Mouse (Mus musculus) hindbrain, postnatal 0 days (tissue): Measurements from ENCODE around the gene Sardh. TPM values are rescaled to one million over a fixed set of nuclear protein-coding genes. Genes with fewer than 3 reads are reported as not detected.

Source experiments
- ATAC-seq: fragments of 200-750 bp; cut with Nextera tagmentation; 2 replicates; pipeline ENCODE4 v1.8.0; 2017; ENCODE audit warnings: mild to moderate bottlenecking, moderate TSS enrichment, moderate library complexity
- DNase-seq: peaks from one replicate; pipeline ENCODE4 v3.0.0-alpha.2; 2015; ENCODE audit warnings: low spot score
- H3K27ac ChIP-seq: fragments of 300-500 bp; sonication (generic); 2 replicates; pipeline ENCODE4 v1.5.1; 2014; ENCODE audit warnings: mild to moderate bottlenecking
- H3K27me3 ChIP-seq: fragments of 300-500 bp; sonication (generic); 2 replicates; pipeline ENCODE4 v1.6.1; 2014; ENCODE audit warnings: low read length, mixed read lengths; ENCODE audit not compliant: insufficient read depth
- H3K36me3 ChIP-seq: fragments of 300-500 bp; sonication (generic); 2 replicates; pipeline ENCODE4 v1.6.1; 2014; ENCODE audit warnings: low read length, mixed read lengths; ENCODE audit not compliant: insufficient read depth
- H3K4me1 ChIP-seq: fragments of 300-500 bp; sonication (generic); 2 replicates; pipeline ENCODE4 v1.6.1; 2014; ENCODE audit warnings: antibody characterized with exemption, low read length, mixed read lengths; ENCODE audit not compliant: insufficient read depth
- H3K4me2 ChIP-seq: fragments of 300-500 bp; sonication (generic); 2 replicates; pipeline ENCODE4 v1.6.1; 2014; ENCODE audit warnings: low read depth, mild to moderate bottlenecking, low read length, moderate library complexity, mixed read lengths
- H3K4me3 ChIP-seq: fragments of 300-500 bp; sonication (generic); 2 replicates; pipeline ENCODE4 v1.5.1; 2014; ENCODE audit warnings: low read length
- H3K9ac ChIP-seq: fragments of 300-500 bp; sonication (generic); replicated peaks from 2 replicates; pipeline ENCODE4 v1.6.1; 2014; ENCODE audit warnings: mild to moderate bottlenecking, low read length, moderate library complexity, mixed read lengths
- H3K9me3 ChIP-seq: fragments of 300-500 bp; sonication (generic); 2 replicates; pipeline ENCODE4 v1.6.1; 2016; ENCODE audit warnings: low read length, mixed read lengths
- CTCF ChIP-seq: IDR thresholded peaks from 2 replicates; pipeline ENCODE4 v1.5.1; 2016; ENCODE audit warnings: antibody characterized with exemption, control low read depth, low read depth
- WGBS: fragments of 180-500 bp; shearing (Covaris S2); extraction: QIAGEN DNeasy Blood & Tissue Kit; methylation state at CpG from one replicate; pipeline ENCODE4 v1.1.7; 2014; 5-methylcytosine and 5-hydroxymethylcytosine counted together
- polyA plus RNA-seq: library from polyadenylated mRNA; unstranded; fragments of >200 nt; fragmentation: Nextera tagmentation; extraction: Ambion mirVana; gene quantifications from 2 replicates; pipeline ENCODE4 v1.2.1, GENCODE M21; 2015
- total RNA-seq: library from RNA; depleted of rRNA; stranded (reverse); fragments of >200 nt; gene quantifications from 2 replicates; pipeline ENCODE4 v1.2.3, GENCODE M21; 2014

Sardh gene
- total and polyA plus RNA-seq, 2 experiments from 2014 or later = 10.4 to 22.3 TPM

DNA sequence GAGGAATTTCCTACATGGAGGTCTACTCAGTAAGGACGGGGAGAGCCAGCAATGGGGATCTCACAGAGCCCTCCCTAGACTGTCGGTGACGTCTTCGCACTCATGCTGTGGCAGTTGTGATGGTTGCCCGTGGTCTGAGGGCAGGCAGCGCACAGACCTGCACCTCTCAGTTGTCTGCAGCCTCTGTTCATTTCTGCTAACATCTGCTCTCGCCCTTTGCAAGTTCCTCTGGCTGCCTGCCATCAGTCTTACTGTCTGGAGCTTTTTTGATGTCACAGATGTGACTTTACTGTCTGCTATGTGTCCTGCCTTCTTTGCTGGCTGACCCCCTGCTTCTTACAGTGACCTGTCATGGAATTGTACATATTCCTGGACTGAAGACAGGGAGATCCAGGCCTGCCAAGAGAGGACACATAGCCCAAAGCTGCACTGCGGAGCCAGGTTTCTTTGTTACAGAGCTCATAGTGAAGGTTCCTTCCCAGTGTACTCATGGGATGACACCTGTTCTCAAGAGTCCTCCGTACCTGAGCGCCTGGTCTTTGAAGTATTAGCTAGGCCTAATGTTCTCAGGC lies 72.4 kb downstream of the Sardh start:
- no peak overlapping the region for H3K4me3 ChIP-seq
- no peak for ATAC-seq
- DNase-seq = peak; percentile 22
- H3K36me3 ChIP-seq = no peaks in the 10 kb centered on the region
- no peak for TF ChIP-seq CTCF
- no peak overlapping the region for H3K27ac ChIP-seq
- H3K9me3 ChIP-seq = no peaks in the 10 kb centered on the region
- no peaks in the 10 kb centered on the region for H3K27me3 ChIP-seq
- WGBS = 61% methylated on average over 10 of the region's 10 CpGs
- no peak overlapping the region for H3K9ac ChIP-seq
- no peaks in the 10 kb centered on the region for H3K4me1 ChIP-seq
- H3K4me2 ChIP-seq = no peak overlapping the region

DNA sequence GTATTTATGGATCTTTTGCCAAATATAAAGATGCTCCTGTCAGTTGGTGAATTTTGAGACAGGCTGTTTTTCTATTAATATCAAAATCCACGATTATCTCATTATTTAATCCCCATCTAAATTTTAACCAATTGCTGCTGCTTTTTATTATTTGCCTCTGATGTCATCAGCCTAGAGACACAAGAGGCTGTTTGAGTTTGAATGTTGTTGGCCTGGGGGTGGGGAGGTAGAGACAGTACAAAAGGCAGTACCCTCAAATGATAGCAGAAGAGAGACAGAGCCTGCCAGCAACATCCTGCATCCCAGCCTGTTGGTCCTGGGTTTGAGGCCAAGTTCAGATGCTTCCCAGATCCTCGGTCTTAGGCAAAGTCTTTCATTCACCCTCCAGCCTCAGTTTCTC lies 73.9 kb downstream of the Sardh start:
- no peak overlapping the region for H3K9ac ChIP-seq
- H3K9me3 ChIP-seq = no peaks in the 10 kb centered on the region
- WGBS = 77% methylated on average over 2 of the region's 2 CpGs
- ATAC-seq = no peak
- no peaks in the 10 kb centered on the region for H3K27me3 ChIP-seq
- no peak overlapping the region for H3K4me3 ChIP-seq
- TF ChIP-seq CTCF = no peak
- no peak for DNase-seq
- H3K4me2 ChIP-seq = no peak overlapping the region
- H3K36me3 ChIP-seq = no peaks in the 10 kb centered on the region
- no peak overlapping the region for H3K27ac ChIP-seq
- no peaks in the 10 kb centered on the region for H3K4me1 ChIP-seq

DNA sequence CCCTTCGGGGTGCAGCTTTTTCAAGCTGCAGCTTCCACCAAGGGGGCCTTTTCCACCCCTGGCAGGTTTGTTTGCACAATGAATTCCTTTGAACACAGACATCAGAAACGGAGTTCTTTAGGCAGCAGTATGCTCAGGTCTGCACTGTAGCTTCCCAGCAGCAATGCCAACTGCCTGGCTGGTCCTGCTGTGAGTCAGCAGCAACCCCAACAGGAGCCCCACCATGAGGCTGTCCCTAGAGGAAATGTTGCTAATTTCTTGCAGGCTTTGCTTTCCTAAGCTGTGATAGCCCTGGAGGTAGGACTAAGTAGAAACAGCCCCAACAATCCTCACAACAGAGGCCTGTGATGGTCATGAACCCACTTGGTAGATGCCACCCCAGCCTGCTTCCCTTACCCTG lies 81.1 kb downstream of the Sardh start:
- Histone ChIP-seq H3K4me1 (peaks cover 5% of the 10 kb centered on the region; the same call in 1 of the 2 replicates), H3K9ac (no peak overlapping the region)
- no peak for ATAC-seq

DNA sequence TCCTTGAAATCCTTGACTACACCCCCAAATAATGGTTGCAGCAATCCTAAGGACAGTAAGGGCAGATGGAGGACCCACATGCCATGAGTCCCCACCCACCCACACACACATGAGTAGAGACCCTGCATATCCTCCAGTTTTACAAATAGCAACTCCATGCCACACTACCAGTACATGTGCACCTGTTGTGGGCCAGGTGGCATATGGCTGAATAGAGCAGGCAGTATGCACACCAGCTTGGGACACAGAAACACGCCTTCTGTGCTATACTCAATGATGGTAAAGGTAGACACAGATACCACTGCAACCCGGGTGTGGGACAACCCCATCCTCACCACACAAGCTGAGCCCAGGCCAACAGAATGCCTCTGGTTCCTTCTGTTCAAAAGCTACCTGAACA lies 82.1 kb downstream of the Sardh start:
- WGBS = 74% methylated on average over 2 of the region's 2 CpGs
- DNase-seq (no peak), ATAC-seq (no peak)

More for the DNA sequence above, 81.1 kb downstream of the Sardh start:
- no peaks in the 10 kb centered on the region for H3K27me3 ChIP-seq
- 37% methylated on average over 2 of the region's 2 CpGs for WGBS
- no peak overlapping the region; the same call in 1 of the 2 replicates for H3K27ac ChIP-seq
- TF ChIP-seq CTCF = no peak
- no peak for DNase-seq
- H3K4me3 ChIP-seq = no peak overlapping the region
- no peaks in the 10 kb centered on the region for H3K9me3 ChIP-seq
- H3K36me3 ChIP-seq = no peaks in the 10 kb centered on the region
- no peak overlapping the region for H3K4me2 ChIP-seq

DNA sequence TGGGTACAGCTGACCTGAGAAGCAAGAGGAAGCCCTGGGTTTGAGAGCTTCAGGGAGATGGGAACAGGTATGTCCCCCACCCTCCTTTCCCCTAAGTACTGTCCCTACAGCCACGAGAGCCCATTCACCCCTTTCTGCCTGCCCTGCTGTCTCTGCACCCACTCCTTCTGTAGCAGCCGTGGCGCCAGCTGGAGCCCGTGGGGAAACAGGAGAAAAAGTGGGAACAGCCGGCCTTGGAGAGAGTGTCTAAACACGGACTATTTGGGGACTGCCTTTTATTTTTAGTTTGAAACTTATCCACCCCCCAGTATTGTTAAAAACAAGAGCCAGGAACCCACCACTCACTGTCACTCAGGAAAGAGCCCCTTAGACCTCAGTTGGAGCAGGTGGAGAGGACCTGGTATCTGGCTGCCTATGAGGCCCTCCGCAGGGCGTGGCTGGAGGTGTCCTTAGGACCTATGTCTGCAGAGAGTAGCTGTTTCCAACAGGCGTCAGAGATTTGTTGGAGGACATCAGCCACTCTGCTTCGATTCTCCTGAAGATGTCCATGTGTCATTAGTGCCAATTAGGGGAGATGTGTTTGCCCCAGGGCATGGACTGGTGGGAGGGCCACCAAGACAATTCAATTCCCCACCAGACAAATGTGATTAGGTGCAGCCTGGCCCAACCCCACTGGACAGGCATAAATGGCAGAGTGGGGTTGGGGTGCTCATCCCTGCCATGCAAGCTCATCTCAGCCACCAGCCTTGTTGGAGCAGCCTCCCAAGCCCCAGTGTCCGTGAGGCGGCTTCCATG lies 83.1 kb downstream of the Sardh start, which contains the start of gene Dbh:
TSS of gene Dbh (plus strand) at position 438 of the 795 bp plus-strand sequence.
- WGBS = 81% methylated on average over 12 of the region's 12 CpGs
- ATAC-seq (no peak), DNase-seq (no peak)
- TF ChIP-seq CTCF = no peak
- H3K27ac ChIP-seq = no peak within 1 kb of the TSS
- H3K4me3 ChIP-seq = no peak within 1 kb of the TSS
- peaks cover 5% of the 10 kb centered on the region; the same call in 1 of the 2 replicates for H3K4me1 ChIP-seq
- no peaks in the 10 kb centered on the region for H3K9me3 ChIP-seq
- H3K36me3 ChIP-seq = no peaks in the 10 kb centered on the region
- no peaks in the 10 kb centered on the region for H3K27me3 ChIP-seq
- H3K4me2 ChIP-seq = no peak within 1 kb of the TSS
- no peak within 1 kb of the TSS for H3K9ac ChIP-seq

More for the DNA sequence above, 82.1 kb downstream of the Sardh start:
- Histone ChIP-seq H3K27ac (no peak overlapping the region), H3K27me3 (no peaks in the 10 kb centered on the region), H3K4me2 (no peak overlapping the region), H3K9me3 (no peaks in the 10 kb centered on the region), H3K4me3 (no peak overlapping the region), H3K36me3 (no peaks in the 10 kb centered on the region), H3K9ac (no peak overlapping the region), H3K4me1 (peaks cover 5% of the 10 kb centered on the region; the same call in 1 of the 2 replicates)
- TF ChIP-seq CTCF = no peak

DNA sequence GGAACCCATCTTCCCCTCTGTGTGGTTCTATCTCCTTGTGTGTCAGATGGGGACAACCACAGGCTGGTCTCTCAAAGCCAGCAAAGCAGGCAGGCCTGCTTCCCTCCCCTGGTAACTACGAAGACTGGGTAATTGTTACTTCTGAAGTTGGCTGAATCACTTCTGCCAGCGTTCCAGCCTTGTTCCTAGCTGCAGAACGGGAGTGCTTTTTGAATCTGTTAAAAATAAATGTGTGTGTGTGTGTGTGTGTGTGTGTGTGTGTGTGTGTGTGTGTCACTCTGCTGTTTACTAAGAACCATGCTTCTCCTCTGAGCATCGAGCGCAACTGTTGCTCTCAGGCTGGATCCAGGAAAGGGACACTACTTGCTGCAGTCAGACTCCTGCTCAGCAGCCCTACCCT lies 84.3 kb downstream of the Sardh start:
- H3K4me2 ChIP-seq = no peak overlapping the region
- no peak overlapping the region for H3K9ac ChIP-seq
- WGBS = 51% methylated on average over 5 of the region's 5 CpGs
- TF ChIP-seq CTCF = no peak
- peaks cover 5% of the 10 kb centered on the region; the same call in 1 of the 2 replicates for H3K4me1 ChIP-seq
- no peak overlapping the region for H3K27ac ChIP-seq
- no peaks in the 10 kb centered on the region for H3K36me3 ChIP-seq
- DNase-seq = no peak
- no peaks in the 10 kb centered on the region for H3K27me3 ChIP-seq
- no peaks in the 10 kb centered on the region for H3K9me3 ChIP-seq
- H3K4me3 ChIP-seq = no peak overlapping the region
- no peak for ATAC-seq
